8 mouse cellular contexts compared by ENCODE assay signal in the genomic region with DNA sequence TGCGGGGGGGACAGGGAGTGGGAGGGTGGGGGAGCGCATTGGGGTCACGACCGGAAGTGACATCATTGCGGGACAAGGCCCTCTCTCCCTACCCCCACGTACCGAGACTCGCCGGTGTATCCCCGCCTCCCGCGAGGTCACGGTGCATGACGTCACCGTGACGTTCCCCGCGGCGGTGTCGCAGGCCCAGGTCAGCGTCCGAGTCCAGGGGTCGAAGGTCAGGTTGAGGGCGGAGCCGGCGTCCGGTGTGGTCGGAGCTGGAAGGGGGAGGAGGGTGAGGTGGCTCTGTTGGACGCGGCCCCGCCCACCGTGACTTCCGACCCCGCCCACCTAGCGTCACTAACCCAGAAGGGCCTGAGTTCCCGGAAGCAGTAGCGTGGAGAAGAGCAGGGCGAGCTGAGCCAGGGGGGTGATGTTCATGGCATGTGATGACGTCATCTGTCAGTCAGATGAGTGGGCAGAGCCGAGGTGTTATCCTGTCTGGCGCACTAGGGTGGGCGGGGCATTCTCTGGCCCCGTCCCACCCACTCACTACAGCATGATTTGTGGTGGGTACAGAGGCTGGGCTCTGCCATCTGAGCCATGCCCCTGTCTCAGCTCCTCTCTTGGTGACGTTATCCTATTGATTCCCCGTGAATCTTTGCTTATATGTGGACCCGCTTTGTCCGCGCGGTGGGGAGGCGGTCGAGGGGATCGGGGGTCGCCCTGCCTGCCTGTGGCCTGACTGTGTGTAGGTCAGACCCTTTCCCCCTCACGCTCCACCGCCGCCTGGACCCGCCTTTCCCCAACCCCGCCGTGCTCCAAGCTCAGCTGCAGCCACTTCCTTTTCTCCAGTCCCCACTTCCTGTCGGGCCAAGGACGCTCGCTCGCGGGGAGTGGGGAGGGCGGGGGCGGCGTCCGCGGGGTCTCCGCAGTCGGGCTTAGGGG. TPM values are rescaled to one million over a fixed set of nuclear protein-coding genes. Genes with fewer than 3 reads are reported as not detected.
DNase-seq lines count a peak whose midpoint lies in the region; ATAC-seq lines count a peak whose summit lies in the region.

No protein-coding gene starts in this region.

- H3K9me3 ChIP-seq in forebrain, embryonic 11.5 days (ENCODE audit: control insufficient read depth, low read length), result no peaks in the 10 kb centered on the region
- 0 out of 2 replicates have a peak, but pooled peaks cover 5% of the 10 kb centered on the region for H3K9me3 ChIP-seq in heart, embryonic 15.5 days (replicated peaks)
- peaks cover 10% of the 10 kb centered on the region; the same call in 1 of the 2 replicates for H3K9me3 ChIP-seq in liver, embryonic 13.5 days (replicated peaks)
- no peaks in the 10 kb centered on the region for H3K9me3 ChIP-seq in stomach, embryonic 15.5 days

- 4% methylated on average over 65 of the region's 71 CpGs for WGBS in forebrain, embryonic 11.5 days
- WGBS in heart, embryonic 15.5 days, result 3% methylated on average over 71 of the region's 71 CpGs
- WGBS in liver, embryonic 13.5 days (ENCODE audit: insufficient replicate concordance), result 1% methylated on average over 71 of the region's 71 CpGs
- WGBS in stomach, embryonic 15.5 days, result 3% methylated on average over 71 of the region's 71 CpGs

- H3K36me3 ChIP-seq in forebrain, embryonic 11.5 days (ENCODE audit: control insufficient read depth, insufficient read depth, low read length), result no peaks in the 10 kb centered on the region
- H3K36me3 ChIP-seq in heart, embryonic 15.5 days, result no peaks in the 10 kb centered on the region
- no peaks in the 10 kb centered on the region for H3K36me3 ChIP-seq in liver, embryonic 13.5 days
- no peaks in the 10 kb centered on the region for H3K36me3 ChIP-seq in stomach, embryonic 15.5 days

- H3K4me3 ChIP-seq in forebrain, embryonic 11.5 days (ENCODE audit: low read depth, low read length), result peak overlapping the region; percentile 45
- H3K4me3 ChIP-seq in heart, embryonic 15.5 days, result peak overlapping the region; percentile 65
- peak overlapping the region; percentile 61 for H3K4me3 ChIP-seq in liver, embryonic 13.5 days (replicated peaks)
- H3K4me3 ChIP-seq in stomach, embryonic 15.5 days (replicated peaks), result peak overlapping the region; percentile 61

- DNase-seq in B cell, adult 2 months, result peak; percentile 98
- DNase-seq in c-Kit-positive CD71-negative TER-119-negative erythroid progenitor cells, embryonic 14.5 days (ENCODE audit: low read depth), result peak; percentile 90
- peak; percentile 93 for DNase-seq in forebrain, embryonic 11.5 days (ENCODE audit: low spot score)
- peak; percentile 89 for DNase-seq in kidney, postnatal 14 days
- peak; percentile 80 for DNase-seq in liver, embryonic 13.5 days
- peak; percentile 94 for DNase-seq in neural tube, embryonic 10.5 days (ENCODE audit: extremely low spot score, low spot score)

- H3K4me2 ChIP-seq in forebrain, embryonic 11.5 days (ENCODE audit: low read depth, low read length, severe bottlenecking), result peak overlapping the region; percentile 52
- H3K4me2 ChIP-seq in heart, embryonic 15.5 days, result peak overlapping the region; percentile 76
- H3K4me2 ChIP-seq in liver, embryonic 13.5 days, result peak overlapping the region; percentile 74
- H3K4me2 ChIP-seq in stomach, embryonic 15.5 days, result peak overlapping the region; percentile 73

- H3K9ac ChIP-seq in forebrain, embryonic 11.5 days (ENCODE audit: low read length), result peak overlapping the region; percentile 44
- H3K9ac ChIP-seq in heart, embryonic 15.5 days, result peak overlapping the region; percentile 46
- peak overlapping the region; percentile 39 for H3K9ac ChIP-seq in liver, embryonic 13.5 days
- no peak overlapping the region for H3K9ac ChIP-seq in stomach, embryonic 15.5 days

- peak; percentile 85 for ATAC-seq in forebrain, embryonic 11.5 days (replicated peaks; ENCODE audit: low FRiP score)
- ATAC-seq in heart, embryonic 15.5 days (replicated peaks; ENCODE audit: insufficient number of reproducible peaks, insufficient read depth, low FRiP score, low read depth), result peak; percentile 87
- peak; percentile 81 for ATAC-seq in liver, embryonic 13.5 days (ENCODE audit: low read depth)
- ATAC-seq in stomach, embryonic 15.5 days (ENCODE audit: insufficient read depth, low FRiP score, low read depth), result peak; percentile 82

- H3K27me3 ChIP-seq in forebrain, embryonic 11.5 days (ENCODE audit: control insufficient read depth, insufficient read depth, low read length), result no peaks in the 10 kb centered on the region
- no peaks in the 10 kb centered on the region for H3K27me3 ChIP-seq in heart, embryonic 15.5 days
- H3K27me3 ChIP-seq in liver, embryonic 13.5 days, result peaks cover 4% of the 10 kb centered on the region; the same call in 1 of the 2 replicates
- no peaks in the 10 kb centered on the region for H3K27me3 ChIP-seq in stomach, embryonic 15.5 days (replicated peaks)

- H3K27ac ChIP-seq in forebrain, embryonic 11.5 days (ENCODE audit: low read depth, low read length), result peak overlapping the region; percentile 25
- H3K27ac ChIP-seq in heart, embryonic 15.5 days, result peak overlapping the region; percentile 88
- peak overlapping the region; percentile 81 for H3K27ac ChIP-seq in liver, embryonic 13.5 days
- peak overlapping the region; percentile 95 for H3K27ac ChIP-seq in stomach, embryonic 15.5 days

- H3K4me1 ChIP-seq in forebrain, embryonic 11.5 days (replicated peaks; ENCODE audit: control insufficient read depth, insufficient read depth, low read length), result no peaks in the 10 kb centered on the region
- H3K4me1 ChIP-seq in heart, embryonic 15.5 days (replicated peaks), result peaks cover 11% of the 10 kb centered on the region
- H3K4me1 ChIP-seq in liver, embryonic 13.5 days (replicated peaks), result peaks cover 31% of the 10 kb centered on the region
- no peaks in the 10 kb centered on the region for H3K4me1 ChIP-seq in stomach, embryonic 15.5 days

RNA-seq across cellular contexts. Expression of a gene that starts 1.0 kb away (rescaled TPM):
- 17.9 and 19.2 TPM in 2 replicates for polyA plus RNA-seq in forebrain, embryonic 11.5 days (2014; fragmentation: Nextera tagmentation; extraction: Ambion mirVana)
- 32.4 and 44.3 TPM in 2 replicates for polyA plus RNA-seq in heart, embryonic 15.5 days (2015; fragmentation: Nextera tagmentation; extraction: Ambion mirVana)
- 9.1 and 9.9 TPM in 2 replicates for polyA plus RNA-seq in liver, embryonic 13.5 days (2015; fragmentation: Nextera tagmentation; extraction: Ambion mirVana)
- polyA plus RNA-seq in stomach, embryonic 15.5 days (2015; fragmentation: Nextera tagmentation; extraction: Ambion mirVana), result 39.5 and 45.9 TPM in 2 replicates

RNA-seq across cellular contexts. Expression of a gene that starts 43.5 kb away (rescaled TPM):
- polyA plus RNA-seq in forebrain, embryonic 11.5 days (2014; fragmentation: Nextera tagmentation; extraction: Ambion mirVana), result not detected in 2 replicates
- polyA plus RNA-seq in heart, embryonic 15.5 days (2015; fragmentation: Nextera tagmentation; extraction: Ambion mirVana), result not detected in 2 replicates
- not detected in 2 replicates for polyA plus RNA-seq in liver, embryonic 13.5 days (2015; fragmentation: Nextera tagmentation; extraction: Ambion mirVana)
- polyA plus RNA-seq in stomach, embryonic 15.5 days (2015; fragmentation: Nextera tagmentation; extraction: Ambion mirVana), result not detected in 2 replicates

RNA-seq across cellular contexts. Expression of a gene that starts 51.1 kb away (rescaled TPM):
- not detected in 2 replicates for polyA plus RNA-seq in forebrain, embryonic 11.5 days (2014; fragmentation: Nextera tagmentation; extraction: Ambion mirVana)
- polyA plus RNA-seq in heart, embryonic 15.5 days (2015; fragmentation: Nextera tagmentation; extraction: Ambion mirVana), result not detected in 2 replicates
- 0.13 TPM in 1 of 2 replicates, not detected in the other for polyA plus RNA-seq in liver, embryonic 13.5 days (2015; fragmentation: Nextera tagmentation; extraction: Ambion mirVana)
- 0.21 and 0.37 TPM in 2 replicates for polyA plus RNA-seq in stomach, embryonic 15.5 days (2015; fragmentation: Nextera tagmentation; extraction: Ambion mirVana)

Comparison
In these comparisons a context has a peak if more than half of its experiments do, and no peak if none do; other contexts are left out.
1. Peak in every context shown above with its lines: DNase-seq, ATAC-seq, H3K4me3 ChIP-seq and H3K27ac ChIP-seq.
2. H3K27ac ChIP-seq: peak in every context shown above with its lines; median percentile 95 in stomach, embryonic 15.5 days; 88 in heart, embryonic 15.5 days; 81 in liver, embryonic 13.5 days; 25 in forebrain, embryonic 11.5 days.